Mouse (Mus musculus): ENCODE results near the gene Rhox4b.
"Not testable (repeated sequence)": the region's sequence is repeated elsewhere in the genome, so short reads cannot be mapped to it uniquely, and the experiment has no call there.

Rhox4b gene

DNA sequence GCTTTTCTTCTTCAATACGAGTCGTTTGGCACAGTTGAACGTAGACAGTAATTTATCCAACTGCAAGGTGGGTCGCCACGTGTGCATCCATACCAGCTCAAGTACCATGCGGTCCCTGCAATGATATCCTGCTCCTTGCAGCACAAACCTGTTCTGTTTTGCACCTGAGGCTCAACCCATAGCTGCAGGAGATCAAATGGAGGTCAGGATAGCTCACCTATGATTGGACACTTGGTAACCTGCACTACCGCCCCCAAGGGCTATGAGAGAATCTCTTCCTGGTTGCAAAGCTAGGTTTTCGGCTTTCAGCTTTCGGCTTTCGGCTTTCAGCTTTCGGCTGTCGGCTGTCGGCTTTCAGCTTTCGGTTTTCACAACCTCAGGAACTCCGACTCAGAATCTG, at the start of gene Rhox4b:
TSS of gene Rhox4b (plus strand) at position 301 of the 400 bp plus-strand sequence.
- DNase-seq (ENCODE audit: low read depth, low spot score) = not testable (repeated sequence)

DNA sequence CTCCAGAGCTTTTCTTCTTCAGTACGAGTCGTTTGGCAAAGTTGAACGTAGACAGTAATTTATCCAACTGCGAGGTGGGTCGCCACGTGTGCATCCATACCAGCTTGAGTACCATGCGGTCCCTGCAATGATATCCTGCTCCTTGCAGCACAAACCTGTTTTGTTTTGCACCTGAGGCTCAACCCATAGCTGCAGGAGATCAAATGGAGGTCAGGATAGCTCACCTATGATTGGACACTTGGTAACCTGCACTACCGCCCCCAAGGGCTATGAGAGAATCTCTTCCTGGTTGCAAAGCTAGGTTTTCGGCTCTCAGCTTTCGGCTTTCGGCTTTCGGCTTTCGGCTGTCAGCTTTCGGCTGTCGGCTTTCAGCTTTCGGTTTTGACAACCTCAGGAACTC, 41.7 kb upstream of the Rhox4b start, which contains the start of gene Rhox4a2:
TSS of gene Rhox4a2 (plus strand) at position 301 of the 400 bp plus-strand sequence.
- DNase-seq (ENCODE audit: low read depth, low spot score) = not testable (repeated sequence)

- DNase-seq (ENCODE audit: low read depth, low spot score) = not testable (repeated sequence)
Observed at GRCm38 (mm10) chrX:37411767-37412166, 20.5 kb upstream of the Rhox4b start, which contains the start of gene Rhox2b. Gene Rhox2b (plus strand): TSS chrX:37412067.

- DNase-seq (ENCODE audit: low read depth, low spot score) = not testable (repeated sequence)
Observed at GRCm38 (mm10) chrX:37453380-37453779, 21.1 kb downstream of the Rhox4b start, which contains the start of gene Rhox2c. Gene Rhox2c (plus strand): TSS chrX:37453680.

GRCm38 (mm10) chrX:37458285-37458684, 26.0 kb downstream of the Rhox4b start, which contains the start of gene Rhox3c:
Gene Rhox3c (plus strand): TSS chrX:37458585.
- not testable (repeated sequence) for DNase-seq (ENCODE audit: low read depth, low spot score)

DNA sequence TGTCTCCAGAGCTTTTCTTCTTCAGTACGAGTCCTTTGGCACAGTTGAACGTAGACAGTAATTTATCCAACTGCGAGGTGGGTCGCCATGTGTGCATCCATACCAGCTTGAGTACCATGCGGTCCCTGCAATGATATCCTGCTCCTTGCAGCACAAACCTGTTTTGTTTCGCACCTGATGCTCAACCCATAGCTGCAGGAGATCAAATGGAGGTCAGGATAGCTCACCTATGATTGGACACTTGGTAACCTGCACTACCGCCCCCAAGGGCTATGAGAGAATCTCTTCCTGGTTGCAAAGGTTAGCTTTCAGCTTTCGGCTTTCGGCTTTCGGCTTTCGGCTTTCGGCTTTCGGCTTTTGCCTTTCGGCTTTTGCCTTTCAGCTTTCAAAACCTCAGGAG, 47.7 kb downstream of the Rhox4b start, which contains the start of gene Rhox4c:
TSS of gene Rhox4c (plus strand) at position 301 of the 400 bp plus-strand sequence.
- DNase-seq (ENCODE audit: low read depth, low spot score) = not testable (repeated sequence)

Data from ZHBTc4 (cell line).